Mouse (Mus musculus): ENCODE results near the gene Crocc2.

GRCm38 (mm10) chr1:93217530-93217929 is 49.0 kb downstream of the Crocc2 start:
- TF ChIP-seq CTCF (IDR thresholded peaks at IDR 0.05; ENCODE audit: low read depth), result no peak
- no peak for TF ChIP-seq EP300 (IDR thresholded peaks at IDR 0.05; ENCODE audit: low read depth)
